Mouse (Mus musculus) gastrocnemius, postnatal 25 days (tissue): ENCODE results near the gene Arhgap32. TPM values are rescaled to one million over a fixed set of nuclear protein-coding genes. Genes with fewer than 3 reads are reported as not detected.
"Not testable (repeated sequence)": the region's sequence is repeated elsewhere in the genome, so short reads cannot be mapped to it uniquely, and the experiment has no call there.

ENCODE experiments used
- DNase-seq: peaks from one replicate; pipeline ENCODE4 v3.0.0; 2022
- total RNA-seq, 2 experiments: library from RNA; stranded (reverse); gene quantifications; 1 replicate in 1 of 2; 2 replicates in 1 of 2; pipeline ENCODE4 v1.2.3; 2021

Arhgap32 gene
- total RNA-seq, 2 experiments from 2014 or later: 8.3 to 9.8 TPM

GRCm38 (mm10) chr9:32137697-32138426, 21.9 kb downstream of the Arhgap32 start:
- no peak for DNase-seq

GRCm38 (mm10) chr9:32138616-32139015, 22.7 kb downstream of the Arhgap32 start:
- no peak for DNase-seq

GRCm38 (mm10) chr9:32139641-32140040, 23.7 kb downstream of the Arhgap32 start:
- no peak for DNase-seq

- no peak for DNase-seq
These were observed 26.9 kb downstream of the Arhgap32 start for GRCm38 (mm10) chr9:32142834-32143233.

GRCm38 (mm10) chr9:32143451-32143850, 27.5 kb downstream of the Arhgap32 start:
- no peak for DNase-seq

- DNase-seq: no peak
These were observed 30.5 kb downstream of the Arhgap32 start for GRCm38 (mm10) chr9:32146257-32146996.

GRCm38 (mm10) chr9:32149241-32149640, 33.3 kb downstream of the Arhgap32 start:
- no peak for DNase-seq

GRCm38 (mm10) chr9:32149836-32150642, 34.1 kb downstream of the Arhgap32 start:
- no peak for DNase-seq

- no peak for DNase-seq
These were observed 38.9 kb downstream of the Arhgap32 start for GRCm38 (mm10) chr9:32154727-32155371.

- DNase-seq: no peak
These were observed 40.8 kb downstream of the Arhgap32 start for GRCm38 (mm10) chr9:32156706-32157105.

- no peak for DNase-seq
These were observed 41.3 kb downstream of the Arhgap32 start for GRCm38 (mm10) chr9:32157201-32157600.

- DNase-seq: no peak
These were observed 43.1 kb downstream of the Arhgap32 start for GRCm38 (mm10) chr9:32158837-32159543.

- DNase-seq: no peak
These were observed 43.8 kb downstream of the Arhgap32 start for GRCm38 (mm10) chr9:32159724-32160123.

- no peak for DNase-seq
These were observed 46.9 kb downstream of the Arhgap32 start for GRCm38 (mm10) chr9:32162792-32163191.

- not testable (repeated sequence) for DNase-seq
These were observed 47.9 kb downstream of the Arhgap32 start for GRCm38 (mm10) chr9:32163820-32164219.

GRCm38 (mm10) chr9:32168546-32169137, 52.7 kb downstream of the Arhgap32 start:
- no peak for DNase-seq

- no peak for DNase-seq
These were observed 54.8 kb downstream of the Arhgap32 start for GRCm38 (mm10) chr9:32170713-32171112.

GRCm38 (mm10) chr9:32176612-32177011, 60.7 kb downstream of the Arhgap32 start:
- DNase-seq: no peak

GRCm38 (mm10) chr9:32181170-32181569, 65.2 kb downstream of the Arhgap32 start:
- DNase-seq: no peak

- DNase-seq: no peak
These were observed 70.6 kb downstream of the Arhgap32 start for GRCm38 (mm10) chr9:32186489-32186888.
